Mouse (Mus musculus) cerebellum, adult 2 months (tissue): ENCODE measurements around the gene Ppp2r3a.

Source experiments
- CTCF ChIP-seq: fragments of 200-500 bp; IDR thresholded peaks from 2 replicates; pipeline ENCODE4 v1.5.1; 2011; ENCODE audit warnings: low read depth, mild to moderate bottlenecking, control low read depth, low read length, moderate library complexity, borderline replicate concordance; ENCODE audit not compliant: insufficient read depth
- POLR2A ChIP-seq: fragments of 200-500 bp; IDR thresholded peaks from 2 replicates; pipeline ENCODE4 v1.6.1; 2011; ENCODE audit warnings: low read length, control low read depth, borderline replicate concordance; ENCODE audit not compliant: insufficient read depth

DNA sequence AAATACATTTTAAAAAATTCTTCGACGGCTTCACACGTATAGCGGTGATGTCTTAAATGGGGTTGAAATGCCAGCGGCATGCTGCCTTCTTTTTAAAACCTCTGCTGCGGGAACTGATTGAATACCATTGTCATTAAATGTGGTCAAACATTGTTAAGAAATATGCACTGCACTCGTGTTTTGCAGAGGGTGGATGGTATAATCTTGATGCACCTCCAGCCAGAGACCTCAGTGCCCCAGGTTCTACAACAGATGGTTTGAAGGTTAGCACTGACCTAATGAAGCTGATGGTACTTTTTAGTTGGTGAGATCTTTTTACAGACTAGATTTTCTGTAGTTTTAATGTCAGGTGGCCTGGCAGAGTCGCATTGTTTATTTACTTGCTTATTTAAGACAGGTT lies 175.9 kb downstream of the Ppp2r3a start:
- TF ChIP-seq CTCF: no peak
- no peak for TF ChIP-seq POLR2A
